Comparison of ENCODE assay signal across 11 mouse cellular contexts in the genomic region with DNA sequence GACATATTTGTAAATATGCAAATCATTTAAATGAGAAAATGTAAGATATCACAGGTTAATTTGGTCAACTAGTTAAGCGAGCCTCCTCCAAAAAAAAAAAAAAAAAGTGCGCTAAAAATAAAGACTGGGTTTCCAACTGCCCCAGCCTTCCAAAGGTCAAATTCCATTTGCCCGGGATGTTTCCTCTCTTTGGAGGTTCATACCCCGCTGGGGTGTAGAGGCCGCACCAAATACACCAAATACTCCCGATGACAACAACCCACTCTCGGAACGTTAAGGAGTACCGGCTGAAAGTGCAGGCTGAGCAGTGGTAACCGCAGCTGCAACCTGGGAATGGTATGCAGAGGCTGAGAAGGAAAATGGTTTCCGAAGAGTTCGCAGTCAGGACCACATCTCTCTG. TPM values are rescaled to one million over a fixed set of nuclear protein-coding genes. Genes with fewer than 3 reads are reported as not detected.
DNase-seq lines count a peak whose midpoint lies in the region; ATAC-seq and TF ChIP-seq lines count a peak whose summit lies in the region.
"Had no signal": no experiment of that assay in that cellular context is flagged by ENCODE, and none has a peak within 500 bp of the region (broad histone marks: within the 10 kb centered on the region; RNA-seq: fewer than 3 reads in every experiment).

No protein-coding gene starts in this region.

- peak overlapping the region; percentile 45 for H3K4me3 ChIP-seq in gastrocnemius, adult 2 months
- H3K4me3 ChIP-seq in lung, embryonic 14.5 days (ENCODE audit: low read depth, low read length): no peak overlapping the region
- no peak overlapping the region for H3K4me3 ChIP-seq in intestine, embryonic 16.5 days (ENCODE audit: low read length)
- H3K4me3 ChIP-seq in neural tube, embryonic 15.5 days (replicated peaks): no peak overlapping the region

- no peaks in the 10 kb centered on the region for H3K36me3 ChIP-seq in lung, embryonic 14.5 days (ENCODE audit: insufficient read depth)
- H3K36me3 ChIP-seq in intestine, embryonic 16.5 days (ENCODE audit: control insufficient read depth, insufficient read depth, low read length): no peaks in the 10 kb centered on the region
- no peaks in the 10 kb centered on the region for H3K36me3 ChIP-seq in neural tube, embryonic 15.5 days

- H3K27me3 ChIP-seq in lung, embryonic 14.5 days (ENCODE audit: insufficient read depth, low read length): 0 out of 2 replicates have a peak, but pooled peaks cover 4% of the 10 kb centered on the region
- no peaks in the 10 kb centered on the region for H3K27me3 ChIP-seq in intestine, embryonic 16.5 days (replicated peaks; ENCODE audit: control insufficient read depth, insufficient read depth, low read length)
- H3K27me3 ChIP-seq in neural tube, embryonic 15.5 days (replicated peaks): no peaks in the 10 kb centered on the region

- peak overlapping the region; percentile 43 for H3K4me2 ChIP-seq in lung, embryonic 14.5 days
- peak overlapping the region; percentile 42 for H3K4me2 ChIP-seq in intestine, embryonic 16.5 days (ENCODE audit: low read depth, low read length)
- peak overlapping the region; percentile 40 for H3K4me2 ChIP-seq in neural tube, embryonic 15.5 days

- TF ChIP-seq CTCF in gastrocnemius, adult 2 months (IDR thresholded peaks at IDR 0.05): no peak
- TF ChIP-seq CTCF in lung, embryonic 14.5 days (IDR thresholded peaks at IDR 0.05; ENCODE audit: low read depth): no peak

- H3K9me3 ChIP-seq in lung, embryonic 14.5 days (ENCODE audit: low read depth, low read length): no peaks in the 10 kb centered on the region
- no peaks in the 10 kb centered on the region for H3K9me3 ChIP-seq in intestine, embryonic 16.5 days (ENCODE audit: control insufficient read depth, low read length)
- H3K9me3 ChIP-seq in neural tube, embryonic 15.5 days (replicated peaks): no peaks in the 10 kb centered on the region

- no peaks in the 10 kb centered on the region for H3K4me1 ChIP-seq in lung, embryonic 14.5 days (ENCODE audit: insufficient read depth)
- H3K4me1 ChIP-seq in intestine, embryonic 16.5 days (ENCODE audit: control insufficient read depth, insufficient read depth, low read length): peaks cover 10% of the 10 kb centered on the region
- H3K4me1 ChIP-seq in neural tube, embryonic 15.5 days: peaks cover 5% of the 10 kb centered on the region; the same call in 1 of the 2 replicates

- WGBS in lung, embryonic 14.5 days: 22% methylated on average over 12 of the region's 12 CpGs
- 34% methylated on average over 12 of the region's 12 CpGs for WGBS in intestine, embryonic 16.5 days
- WGBS in neural tube, embryonic 15.5 days: 29% methylated on average over 12 of the region's 12 CpGs

- no peak for ATAC-seq in lung, embryonic 14.5 days (ENCODE audit: insufficient read depth)
- no peak for ATAC-seq in intestine, embryonic 16.5 days
- ATAC-seq in neural tube, embryonic 15.5 days (ENCODE audit: low FRiP score): no peak
- no peak for ATAC-seq in activated CD4-positive, CD25-positive, alpha-beta regulatory T cell, adult 4 months

- DNase-seq in gastrocnemius, adult 2 months: no peak
- no peak for DNase-seq in gastrocnemius, adult 18-20 months (ENCODE audit: low spot score)
- DNase-seq in lung, embryonic 14.5 days: no peak
- DNase-seq in lung, postnatal 36 days: no peak
- DNase-seq in thymus, postnatal 36 days: no peak
- DNase-seq: cerebellum, postnatal 14 days had no signal

- no peak overlapping the region for H3K9ac ChIP-seq in lung, embryonic 14.5 days
- H3K9ac ChIP-seq in intestine, embryonic 16.5 days (ENCODE audit: low read depth, low read length): no peak overlapping the region
- no peak overlapping the region for H3K9ac ChIP-seq in neural tube, embryonic 15.5 days (replicated peaks)

- peak overlapping the region; percentile 69 for H3K27ac ChIP-seq in gastrocnemius, adult 2 months
- H3K27ac ChIP-seq in lung, embryonic 14.5 days (ENCODE audit: low read depth): no peak overlapping the region
- peak overlapping the region; percentile 56 for H3K27ac ChIP-seq in intestine, embryonic 16.5 days (ENCODE audit: low read length)
- no peak overlapping the region for H3K27ac ChIP-seq in neural tube, embryonic 15.5 days (replicated peaks)

- intact Hi-C loops in gastrocnemius, adult 2 months (cut with DNase I): no loop called here

RNA-seq across cellular contexts. Expression of gene Ociad2, which starts 19.4 kb away (rescaled TPM):
- total RNA-seq in gastrocnemius, adult 2 months (2021): 10 to 100 TPM; 36.9 to 56.5 TPM
- 10 to 100 TPM; 67.0 to 74.9 TPM for total RNA-seq in gastrocnemius, adult 18-20 months (2021)
- polyA plus RNA-seq in lung, embryonic 14.5 days (2014; fragmentation: Nextera tagmentation; extraction: Ambion mirVana): 29.3 and 31.4 TPM in 2 replicates
- polyA plus RNA-seq in intestine, embryonic 16.5 days (2015; fragmentation: Nextera tagmentation; extraction: Ambion mirVana): 273 and 289 TPM in 2 replicates
- polyA plus RNA-seq in neural tube, embryonic 15.5 days (2015; fragmentation: Nextera tagmentation; extraction: Ambion mirVana): 25.4 and 35.8 TPM in 2 replicates
- 1 to 10 TPM in 1 of 2 experiments, under 1 TPM in 1; 0.73 to 1.2 TPM for polyA plus RNA-seq in activated CD4-positive, CD25-positive, alpha-beta regulatory T cell, adult 4 months (2017; shearing (Covaris generic))

RNA-seq across cellular contexts. Expression of gene Cwh43, which starts 45.6 kb away (rescaled TPM):
- not detected for total RNA-seq in gastrocnemius, adult 2 months (2021)
- not detected for total RNA-seq in gastrocnemius, adult 18-20 months (2021)
- 0.18 TPM in 1 of 2 replicates, not detected in the other for polyA plus RNA-seq in lung, embryonic 14.5 days (2014; fragmentation: Nextera tagmentation; extraction: Ambion mirVana)
- polyA plus RNA-seq in intestine, embryonic 16.5 days (2015; fragmentation: Nextera tagmentation; extraction: Ambion mirVana): 0.13 and 0.16 TPM in 2 replicates
- 0.45 and 0.56 TPM in 2 replicates for polyA plus RNA-seq in neural tube, embryonic 15.5 days (2015; fragmentation: Nextera tagmentation; extraction: Ambion mirVana)
- polyA plus RNA-seq in activated CD4-positive, CD25-positive, alpha-beta regulatory T cell, adult 4 months (2017; shearing (Covaris generic)): under 1 TPM in 1 of 2 experiments, not detected in 1; 0.15 TPM
- total RNA-seq: gastrocnemius, adult 8-10 months; megakaryocyte, adult 5-6 weeks had no signal

Comparison
In these comparisons a context has a peak if more than half of its experiments do, and no peak if none do; other contexts are left out.
1. H3K27ac ChIP-seq: peak in gastrocnemius, adult 2 months (single experiment) and intestine, embryonic 16.5 days (single experiment); none in lung, embryonic 14.5 days (single experiment) and neural tube, embryonic 15.5 days (single experiment).
2. RNA of gene Ociad2, which starts 19.4 kb away (polyA plus RNA-seq): 273 to 289 TPM in intestine, embryonic 16.5 days, 29.3 to 31.4 TPM in lung, embryonic 14.5 days and 25.4 to 35.8 TPM in neural tube, embryonic 15.5 days; 0.73 to 1.2 TPM in activated CD4-positive, CD25-positive, alpha-beta regulatory T cell, adult 4 months; every median in the first group is over 10 times any median in the second.
3. Peak in every context shown above with its lines, with median percentiles within 50 percentile points of each other: H3K4me2 ChIP-seq.